Mouse (Mus musculus): Measurements from ENCODE around the gene Cd200r4. TPM values are rescaled to one million over a fixed set of nuclear protein-coding genes. Genes with fewer than 3 reads are reported as not detected.

The Cd200r4 gene
- 0.24 and 0.58 TPM in 2 replicates for polyA plus RNA-seq (2012; ENCODE audit: low replicate concordance)

DNA sequence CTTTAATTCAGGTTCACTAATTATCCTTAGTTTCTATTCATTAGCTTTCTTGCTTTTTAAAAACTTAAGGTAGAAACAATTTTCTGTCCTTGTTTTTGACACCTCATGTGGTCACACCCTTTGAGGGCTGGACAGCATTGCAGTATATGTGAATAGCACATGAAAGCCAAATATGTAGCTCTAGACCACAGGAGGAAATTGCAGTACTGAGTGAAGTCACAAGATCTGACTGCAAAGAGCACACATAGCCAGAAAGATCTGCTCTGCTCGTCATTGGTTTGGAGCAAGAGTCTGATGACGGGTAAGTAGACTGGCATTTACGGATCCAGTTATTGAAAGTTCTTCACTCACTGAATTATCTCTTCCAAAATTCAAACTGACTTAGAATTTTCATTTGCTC lies at the start of gene Cd200r4:
TSS of gene Cd200r4 (plus strand) at position 190 of the 400 bp plus-strand sequence.

DNA sequence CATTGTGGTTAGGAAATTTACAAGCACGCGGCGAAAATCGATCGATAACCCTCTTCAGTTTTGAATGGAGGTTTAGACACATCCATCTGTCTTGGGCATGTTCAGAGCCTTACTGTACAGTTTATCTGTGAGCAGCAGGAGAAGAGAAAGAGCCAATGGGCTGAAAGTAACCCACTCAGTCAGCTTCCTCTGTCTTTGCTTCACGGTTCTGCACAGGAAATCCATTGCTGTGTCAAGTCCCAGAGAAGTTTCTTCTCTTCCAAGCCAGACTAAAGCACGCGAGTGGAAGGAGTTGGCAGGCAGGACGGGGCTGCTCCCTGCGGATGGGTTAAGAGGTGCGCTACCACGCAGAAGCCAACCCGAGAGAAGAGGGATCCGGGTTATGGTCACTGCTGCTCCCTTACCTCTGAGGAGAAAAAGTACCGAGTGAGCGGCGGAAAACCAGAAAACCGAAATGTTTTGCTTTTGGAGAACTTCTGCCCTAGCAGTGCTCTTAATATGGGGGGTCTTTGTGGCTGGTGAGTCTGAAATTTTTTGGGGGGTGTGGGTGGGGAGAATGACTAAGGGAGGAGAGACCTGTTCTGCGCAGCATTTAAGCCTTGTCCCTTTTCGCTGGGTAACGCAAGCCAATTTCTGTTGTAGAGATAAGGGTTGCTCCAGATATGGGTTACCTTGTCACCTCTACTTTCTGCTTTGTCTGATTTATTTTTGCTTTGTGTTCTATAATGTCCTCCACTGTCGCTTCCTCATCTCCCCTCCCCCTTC lies 45.8 kb upstream of the Cd200r4 start, which contains the start of gene Cd200r1:
TSS of gene Cd200r1 (plus strand) at position 182 of the 765 bp plus-strand sequence.

GRCm38 (mm10) chr16:44866797-44867196 lies 55.3 kb downstream of the Cd200r4 start, which contains the start of gene Cd200r2:
Cd200r2 (plus strand) TSS chr16:44867097.

Other genes starting within 250 kb of the Cd200r4 start
- gene Nepro, start 87.4 kb upstream of the Cd200r4 start, polyA plus RNA-seq (2012; ENCODE audit: low replicate concordance): 2.2 and 5.0 TPM in 2 replicates
- 22.2 and 56.9 TPM in 2 replicates for gene Gtpbp8, start 65.4 kb upstream of the Cd200r4 start, polyA plus RNA-seq (2012; ENCODE audit: low replicate concordance)
- gene Cd200r1, start 46.0 kb upstream of the Cd200r4 start, polyA plus RNA-seq (2012; ENCODE audit: low replicate concordance): 2.8 and 4.5 TPM in 2 replicates
- not detected in 2 replicates for gene Cd200r2, start 55.4 kb downstream of the Cd200r4 start, polyA plus RNA-seq (2012; ENCODE audit: low replicate concordance)
- gene Cd200r3, start 131.9 kb downstream of the Cd200r4 start, polyA plus RNA-seq (2012; ENCODE audit: low replicate concordance): 0.26 and 0.34 TPM in 2 replicates